Mouse (Mus musculus): ENCODE data around the gene Chd4. TPM values are rescaled to one million over a fixed set of nuclear protein-coding genes. Genes with fewer than 3 reads are reported as not detected.

The Chd4 gene
- polyA plus RNA-seq, 2 experiments: 78.6 to 89.7 TPM

DNA sequence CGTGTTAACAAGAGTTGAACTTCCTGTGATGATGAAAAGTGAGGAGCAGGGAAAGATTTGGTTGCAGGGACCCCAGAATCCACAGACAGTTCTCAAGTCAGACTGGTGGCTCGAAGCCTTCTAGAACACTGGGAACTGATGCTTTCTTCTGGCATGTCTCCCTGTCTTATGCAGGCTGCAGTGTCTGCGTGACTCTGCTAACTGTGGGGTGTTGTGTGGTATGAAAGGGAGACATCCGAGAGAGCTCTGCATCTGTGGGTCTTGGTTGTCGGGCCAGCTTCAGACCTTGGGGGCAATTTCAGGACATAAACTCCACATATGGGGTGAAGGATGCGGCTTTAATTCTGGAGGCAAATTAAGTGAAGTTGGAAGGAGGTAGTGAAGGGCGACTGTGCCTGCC is 50.4 kb downstream of the Chd4 start:
- WGBS: 44% methylated on average over 7 of the region's 7 CpGs
- peak overlapping the region; percentile 71 for H3K4me3 ChIP-seq (replicated peaks; ENCODE audit: low read length)
- peak overlapping the region; percentile 89; the same call in 1 of the 2 replicates for H3K27ac ChIP-seq (replicated peaks; ENCODE audit: low read depth, low read length)
- H3K4me1 ChIP-seq (ENCODE audit: control insufficient read depth, insufficient read depth, low read length): peaks cover 20% of the 10 kb centered on the region
- ATAC-seq (ENCODE audit: low FRiP score, low read depth): no peak
- no peak for TF ChIP-seq POLR2A (IDR thresholded peaks at IDR 0.05; ENCODE audit: borderline replicate concordance, extremely low read depth, insufficient read depth, insufficient read length)
- DNase-seq (ENCODE audit: low spot score): no peak
- H3K27me3 ChIP-seq (ENCODE audit: control insufficient read depth, insufficient read depth, low read length): no peaks in the 10 kb centered on the region
- H3K4me2 ChIP-seq (replicated peaks; ENCODE audit: low read depth, low read length, severe bottlenecking): peak overlapping the region; percentile 90
- H3K9me3 ChIP-seq (ENCODE audit: control insufficient read depth, low read length): no peaks in the 10 kb centered on the region
- peak overlapping the region; percentile 87 for H3K9ac ChIP-seq (ENCODE audit: low read depth, low read length, severe bottlenecking)
- H3K36me3 ChIP-seq (ENCODE audit: control insufficient read depth, insufficient read depth, low read length): peaks cover 42% of the 10 kb centered on the region

GRCm38 (mm10) chr6:125146797-125147196 is 51.0 kb downstream of the Chd4 start:
- DNase-seq (ENCODE audit: low spot score) (no peak), ATAC-seq (ENCODE audit: low FRiP score, low read depth) (no peak)
- WGBS: 69% methylated on average over 4 of the region's 4 CpGs
- Histone ChIP-seq H3K9me3 (ENCODE audit: control insufficient read depth, low read length) (no peaks in the 10 kb centered on the region), H3K36me3 (ENCODE audit: control insufficient read depth, insufficient read depth, low read length) (peaks cover 41% of the 10 kb centered on the region), H3K27me3 (ENCODE audit: control insufficient read depth, insufficient read depth, low read length) (no peaks in the 10 kb centered on the region), H3K4me3 (replicated peaks; ENCODE audit: low read length) (peak overlapping the region; percentile 71), H3K9ac (ENCODE audit: low read depth, low read length, severe bottlenecking) (peak overlapping the region; percentile 87), H3K4me2 (replicated peaks; ENCODE audit: low read depth, low read length, severe bottlenecking) (peak overlapping the region; percentile 90; the same call in 1 of the 2 replicates), H3K4me1 (ENCODE audit: control insufficient read depth, insufficient read depth, low read length) (peaks cover 20% of the 10 kb centered on the region), H3K27ac (replicated peaks; ENCODE audit: low read depth, low read length) (0 out of 2 replicates have a peak overlapping the region, but pooled peaks have one; percentile 19)
- no peak for TF ChIP-seq POLR2A (IDR thresholded peaks at IDR 0.05; ENCODE audit: borderline replicate concordance, extremely low read depth, insufficient read depth, insufficient read length)

GRCm38 (mm10) chr6:125147329-125147728 is 51.5 kb downstream of the Chd4 start:
- peak; percentile 53 for DNase-seq (ENCODE audit: low spot score)
- peak; percentile 27 for ATAC-seq (ENCODE audit: low FRiP score, low read depth)
- H3K9me3 ChIP-seq (ENCODE audit: control insufficient read depth, low read length): no peaks in the 10 kb centered on the region
- WGBS: 61% methylated on average over 10 of the region's 10 CpGs
- peak overlapping the region; percentile 90; the same call in 1 of the 2 replicates for H3K4me2 ChIP-seq (replicated peaks; ENCODE audit: low read depth, low read length, severe bottlenecking)
- H3K27ac ChIP-seq (replicated peaks; ENCODE audit: low read depth, low read length): 0 out of 2 replicates have a peak overlapping the region, but pooled peaks have one; percentile 19
- no peak for TF ChIP-seq POLR2A (IDR thresholded peaks at IDR 0.05; ENCODE audit: borderline replicate concordance, extremely low read depth, insufficient read depth, insufficient read length)
- peaks cover 20% of the 10 kb centered on the region for H3K4me1 ChIP-seq (ENCODE audit: control insufficient read depth, insufficient read depth, low read length)
- no peaks in the 10 kb centered on the region for H3K27me3 ChIP-seq (ENCODE audit: control insufficient read depth, insufficient read depth, low read length)
- H3K4me3 ChIP-seq (replicated peaks; ENCODE audit: low read length): no peak overlapping the region
- H3K9ac ChIP-seq (ENCODE audit: low read depth, low read length, severe bottlenecking): peak overlapping the region; percentile 87
- peaks cover 39% of the 10 kb centered on the region for H3K36me3 ChIP-seq (ENCODE audit: control insufficient read depth, insufficient read depth, low read length)

DNA sequence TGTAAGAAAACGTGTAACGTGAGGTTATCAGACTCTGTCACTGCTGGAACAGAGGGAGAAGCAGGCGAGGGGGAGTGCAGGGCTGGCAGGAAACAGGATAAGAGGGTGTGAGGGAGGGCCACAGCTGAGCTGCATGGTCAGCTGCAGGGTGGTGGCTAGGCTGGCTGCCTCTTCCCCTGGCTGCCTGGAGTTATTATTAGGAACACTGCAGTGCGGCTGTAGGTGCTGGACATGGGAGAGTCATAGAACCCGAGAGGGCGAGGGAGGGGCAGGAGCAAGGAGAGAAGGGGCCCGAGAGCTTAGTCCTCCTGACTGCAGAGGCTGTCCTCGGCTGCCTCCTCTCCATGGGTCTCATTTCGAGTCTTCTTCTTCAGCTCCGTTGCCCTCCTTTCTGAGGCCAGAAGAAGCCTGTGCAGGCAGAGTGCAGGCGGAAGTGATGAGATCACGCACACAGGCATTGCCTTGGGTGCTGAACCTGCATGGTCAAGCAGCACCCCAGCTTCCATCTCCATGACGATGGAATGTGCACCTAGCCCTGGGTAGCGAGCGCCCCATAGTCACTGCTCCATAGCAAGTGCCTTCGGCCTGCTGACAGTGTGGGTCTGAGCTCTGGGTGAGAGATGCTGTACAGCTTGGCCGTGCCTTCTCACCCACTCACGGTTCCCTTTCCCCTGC is 52.6 kb downstream of the Chd4 start:
- Histone ChIP-seq H3K4me3 (replicated peaks; ENCODE audit: low read length) (no peak overlapping the region), H3K9ac (ENCODE audit: low read depth, low read length, severe bottlenecking) (peak overlapping the region; percentile 31; the same call in 1 of the 2 replicates), H3K27me3 (ENCODE audit: control insufficient read depth, insufficient read depth, low read length) (no peaks in the 10 kb centered on the region), H3K36me3 (ENCODE audit: control insufficient read depth, insufficient read depth, low read length) (peaks cover 42% of the 10 kb centered on the region), H3K4me2 (replicated peaks; ENCODE audit: low read depth, low read length, severe bottlenecking) (0 out of 2 replicates have a peak overlapping the region, but pooled peaks have one; percentile 5), H3K27ac (replicated peaks; ENCODE audit: low read depth, low read length) (peak overlapping the region; percentile 67), H3K4me1 (ENCODE audit: control insufficient read depth, insufficient read depth, low read length) (peaks cover 20% of the 10 kb centered on the region), H3K9me3 (ENCODE audit: control insufficient read depth, low read length) (no peaks in the 10 kb centered on the region)
- ATAC-seq (ENCODE audit: low FRiP score, low read depth): no peak
- TF ChIP-seq POLR2A (IDR thresholded peaks at IDR 0.05; ENCODE audit: borderline replicate concordance, extremely low read depth, insufficient read depth, insufficient read length): no peak
- peak; percentile 27 for DNase-seq (ENCODE audit: low spot score)
- 70% methylated on average over 18 of the region's 18 CpGs for WGBS

DNA sequence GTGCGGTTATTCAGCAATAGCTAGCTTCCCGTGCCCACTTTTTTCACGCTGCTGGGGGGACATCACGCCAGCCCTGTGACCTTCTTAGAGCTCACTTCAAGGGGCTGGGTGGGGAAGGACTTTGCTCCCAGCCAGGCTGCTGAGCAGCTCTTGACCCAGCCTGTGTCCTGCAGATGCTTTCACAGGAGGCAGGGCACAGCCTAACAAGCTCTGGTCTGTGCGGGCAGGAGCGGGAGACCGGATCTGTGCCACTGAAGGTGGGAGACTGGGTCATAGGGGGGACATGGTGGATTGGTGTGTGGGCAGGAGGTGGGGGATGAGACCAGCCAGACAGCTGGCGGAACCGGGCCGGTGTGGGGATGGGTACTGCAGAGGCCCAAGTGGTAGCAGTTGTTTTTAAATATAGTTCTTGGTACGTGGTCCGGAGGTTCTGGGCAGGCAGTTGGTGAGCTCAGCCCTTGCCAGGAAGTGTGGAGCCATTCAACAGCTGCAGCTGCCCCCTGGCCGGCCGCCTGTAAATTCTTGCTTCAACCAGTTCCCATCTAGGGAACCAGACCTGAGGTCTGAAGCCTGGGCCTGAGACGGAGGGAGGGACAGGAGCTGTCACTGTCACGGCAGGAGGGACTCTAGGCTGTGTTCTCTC is 53.3 kb downstream of the Chd4 start:
- Histone ChIP-seq H3K4me3 (replicated peaks; ENCODE audit: low read length) (no peak overlapping the region), H3K4me2 (replicated peaks; ENCODE audit: low read depth, low read length, severe bottlenecking) (no peak overlapping the region), H3K27me3 (ENCODE audit: control insufficient read depth, insufficient read depth, low read length) (no peaks in the 10 kb centered on the region), H3K9me3 (ENCODE audit: control insufficient read depth, low read length) (no peaks in the 10 kb centered on the region), H3K36me3 (ENCODE audit: control insufficient read depth, insufficient read depth, low read length) (peaks cover 42% of the 10 kb centered on the region), H3K9ac (ENCODE audit: low read depth, low read length, severe bottlenecking) (0 out of 2 replicates have a peak overlapping the region, but pooled peaks have one; percentile 7), H3K4me1 (ENCODE audit: control insufficient read depth, insufficient read depth, low read length) (peaks cover 20% of the 10 kb centered on the region), H3K27ac (replicated peaks; ENCODE audit: low read depth, low read length) (peak overlapping the region; percentile 67)
- ATAC-seq (ENCODE audit: low FRiP score, low read depth) (peak; percentile 11; the same call in 1 of the 2 replicates), DNase-seq (ENCODE audit: low spot score) (peak; percentile 57)
- 78% methylated on average over 16 of the region's 16 CpGs for WGBS
- TF ChIP-seq POLR2A (IDR thresholded peaks at IDR 0.05; ENCODE audit: borderline replicate concordance, extremely low read depth, insufficient read depth, insufficient read length): no peak
